Mouse (Mus musculus): ENCODE measurements around the gene Ahctf1.
A peak's percentile ranks its signal among the peaks of the same experiment; 100 is the strongest.

Ahctf1 gene

GRCm38 (mm10) chr1:179713367-179713766, 90.1 kb downstream of the Ahctf1 start:
- ATAC-seq (ENCODE audit: low TSS enrichment): no peak

DNA sequence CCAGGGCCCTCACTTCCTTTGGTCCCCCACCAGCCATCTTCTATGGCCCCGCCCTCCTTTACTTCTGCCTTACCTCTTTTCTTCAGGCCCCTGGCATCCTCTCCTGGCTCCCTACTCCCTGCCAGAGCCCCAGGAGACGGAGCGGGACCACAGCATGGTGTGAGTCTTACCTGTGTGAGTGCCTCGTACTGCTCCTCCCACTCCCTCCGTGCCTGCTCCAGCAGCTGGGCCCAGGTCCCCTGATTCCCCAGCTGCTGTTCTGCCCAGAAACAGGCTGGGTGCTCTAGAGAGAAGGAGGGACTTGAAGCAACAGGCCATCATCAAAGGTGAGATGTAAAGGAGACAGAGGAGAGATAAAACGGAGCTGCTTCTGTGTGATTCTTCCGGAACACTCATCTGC, 90.8 kb downstream of the Ahctf1 start:
- ATAC-seq (ENCODE audit: low TSS enrichment): no peak

- no peak for ATAC-seq (ENCODE audit: low TSS enrichment)
Observed at GRCm38 (mm10) chr1:179710739-179711138, 92.7 kb downstream of the Ahctf1 start.

GRCm38 (mm10) chr1:179709390-179709789, 94.1 kb downstream of the Ahctf1 start:
- ATAC-seq (ENCODE audit: low TSS enrichment): peak; percentile 95

GRCm38 (mm10) chr1:179705154-179705553, 98.3 kb downstream of the Ahctf1 start:
- ATAC-seq (ENCODE audit: low TSS enrichment): peak; percentile 60

GRCm38 (mm10) chr1:179704150-179704549, 99.3 kb downstream of the Ahctf1 start:
- ATAC-seq (ENCODE audit: low TSS enrichment): no peak

All from frontal cortex, adult (tissue).